Mouse (Mus musculus) cerebellum, adult 11-12 months (tissue): ENCODE data around the gene Apol7c.
"Not testable (repeated sequence)": the region's sequence is repeated elsewhere in the genome, so short reads cannot be mapped to it uniquely, and the experiment has no call there.

ENCODE experiments used
- DNase-seq: peaks from one replicate; pipeline ENCODE4 v3.0.0; 2022

Apol7c gene

DNA sequence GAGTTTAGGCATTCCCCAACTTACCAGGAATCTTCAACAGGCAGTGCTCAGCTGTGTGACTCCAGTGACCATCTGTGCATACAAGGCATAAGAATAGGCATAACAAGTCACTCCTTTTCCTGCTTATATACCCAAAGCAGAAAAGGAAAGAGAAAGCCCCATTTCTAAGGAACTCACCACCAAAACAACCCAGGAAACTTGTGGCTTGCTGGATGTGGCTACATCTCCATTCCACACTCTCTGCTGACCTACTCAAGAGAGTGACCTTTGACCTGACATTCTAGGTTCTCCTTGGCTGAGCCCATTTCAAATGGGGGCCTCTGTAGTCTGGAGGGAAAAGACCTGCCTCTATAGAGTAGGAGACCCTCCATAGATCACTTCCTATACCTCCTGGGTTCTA is at the start of gene Apol7c:
Apol7c (minus strand) TSS at position 101 of the 400 bp plus-strand sequence.
- no peak for DNase-seq

DNA sequence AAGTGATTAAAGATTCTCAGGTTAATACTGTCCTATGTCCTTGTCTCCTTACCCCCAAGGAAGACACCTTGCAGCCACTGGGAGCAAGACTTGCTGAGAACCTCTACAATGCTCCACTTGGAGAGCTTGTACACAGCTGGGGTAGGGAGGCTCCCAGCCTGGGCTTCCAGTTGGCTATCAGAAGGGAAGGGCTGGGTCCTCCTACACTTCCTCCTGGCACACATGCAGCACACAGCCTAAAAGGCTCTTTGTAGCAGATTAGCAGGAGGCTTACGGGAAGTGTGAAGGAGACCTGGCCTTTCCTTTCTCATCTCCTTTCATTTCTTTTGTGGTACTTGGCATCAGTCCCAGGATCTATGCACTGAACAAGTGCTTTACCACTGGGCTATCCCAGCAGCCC is 48.6 kb upstream of the Apol7c start:
- DNase-seq: no peak

DNA sequence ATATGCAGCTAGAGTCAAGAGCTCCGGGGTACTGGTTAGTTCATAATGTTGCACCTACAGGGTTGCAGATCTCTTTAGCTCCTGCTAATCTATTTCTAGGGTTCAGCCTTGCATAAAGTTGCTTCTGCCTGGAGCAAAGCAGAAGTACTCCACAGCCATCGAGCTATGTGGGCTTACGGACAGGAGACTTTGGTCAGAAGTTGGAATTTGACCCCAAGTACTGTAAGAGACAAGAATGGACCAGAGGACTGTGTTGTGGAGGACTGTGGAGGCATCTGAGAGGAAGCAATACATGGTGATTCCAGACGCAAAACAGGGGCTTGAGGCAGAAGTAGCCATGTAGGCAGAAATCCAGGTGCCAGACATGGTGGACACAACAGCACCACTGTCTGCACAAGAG is 46.2 kb upstream of the Apol7c start:
- DNase-seq: no peak

DNA sequence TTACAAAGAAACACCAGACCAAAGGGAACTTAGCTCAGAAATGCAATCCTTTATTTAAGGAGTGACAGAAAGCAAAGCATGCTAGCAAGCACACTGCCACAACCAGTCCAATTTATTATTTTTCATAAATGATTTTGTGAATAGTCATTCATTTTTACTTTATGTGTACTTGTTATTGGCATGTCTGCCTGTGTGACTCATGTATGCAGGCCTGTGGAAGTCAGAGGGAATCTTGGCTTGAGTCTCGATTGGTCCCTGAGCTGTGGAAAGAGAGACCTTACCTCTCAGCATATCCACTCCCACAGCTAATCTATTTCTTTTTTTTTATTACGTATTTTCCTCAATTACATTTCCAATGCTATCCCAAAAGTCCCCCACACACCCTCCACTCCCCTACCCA is 45.7 kb upstream of the Apol7c start:
- DNase-seq: no peak

DNA sequence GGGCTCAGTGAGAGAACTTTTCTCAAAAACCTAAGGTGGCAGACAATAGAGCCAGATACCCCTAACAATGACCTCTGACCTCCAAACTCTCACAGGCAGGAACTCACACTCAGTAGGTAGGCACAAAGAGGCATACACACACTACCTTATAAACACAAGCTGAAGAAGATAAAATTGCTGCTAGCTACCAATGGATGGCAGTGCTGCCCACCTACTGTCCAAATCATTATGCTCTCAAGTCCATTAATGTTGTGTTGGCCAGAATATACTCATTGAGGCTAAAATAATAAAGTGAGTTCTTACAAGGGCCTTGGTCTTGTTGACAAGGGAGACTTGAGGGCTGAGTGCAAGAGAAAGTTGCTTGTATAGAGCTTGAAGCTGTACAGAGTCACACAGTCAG is 30.1 kb upstream of the Apol7c start:
- no peak for DNase-seq

DNA sequence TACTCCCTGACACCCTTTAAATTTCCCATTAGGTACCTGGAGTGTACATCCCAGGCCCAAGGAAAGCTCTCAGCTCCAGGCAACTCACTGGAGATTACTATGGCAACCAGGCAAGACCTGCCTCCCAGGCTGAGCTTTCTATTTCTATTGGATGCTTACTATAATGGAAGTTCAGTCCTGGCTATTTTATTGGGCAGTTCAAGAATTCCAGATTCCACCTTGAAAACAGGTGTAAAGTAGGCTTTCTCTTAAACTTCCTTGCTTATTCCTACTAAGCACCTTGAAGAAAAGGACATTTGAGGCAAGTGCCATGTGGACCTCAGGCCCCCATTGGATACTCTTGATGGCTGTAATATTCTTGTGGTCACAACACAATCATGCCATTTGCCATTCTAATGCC is 28.7 kb upstream of the Apol7c start, which contains the start of gene 1700025B11Rik:
1700025B11Rik (minus strand) TSS at position 101 of the 400 bp plus-strand sequence.
- no peak for DNase-seq

DNA sequence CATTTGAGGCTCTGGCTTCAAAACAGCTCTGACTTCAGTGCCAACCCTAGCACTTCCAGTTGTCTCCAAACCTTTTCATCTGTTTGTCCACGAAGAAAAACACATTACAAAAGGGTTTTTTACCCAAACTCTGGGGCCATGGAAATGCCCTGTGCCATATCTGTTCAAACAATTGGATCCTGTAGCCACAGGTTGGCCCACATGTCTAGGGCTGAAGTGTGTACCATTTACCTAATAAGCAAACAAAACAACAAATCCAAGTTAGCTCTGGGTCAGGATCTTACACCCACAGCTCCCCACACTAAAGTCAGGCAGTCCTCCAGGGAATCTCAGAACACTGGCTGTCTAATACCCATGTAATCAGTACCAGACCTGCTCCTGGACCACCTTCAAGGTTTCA is 6.1 kb upstream of the Apol7c start:
- not testable (repeated sequence) for DNase-seq

DNA sequence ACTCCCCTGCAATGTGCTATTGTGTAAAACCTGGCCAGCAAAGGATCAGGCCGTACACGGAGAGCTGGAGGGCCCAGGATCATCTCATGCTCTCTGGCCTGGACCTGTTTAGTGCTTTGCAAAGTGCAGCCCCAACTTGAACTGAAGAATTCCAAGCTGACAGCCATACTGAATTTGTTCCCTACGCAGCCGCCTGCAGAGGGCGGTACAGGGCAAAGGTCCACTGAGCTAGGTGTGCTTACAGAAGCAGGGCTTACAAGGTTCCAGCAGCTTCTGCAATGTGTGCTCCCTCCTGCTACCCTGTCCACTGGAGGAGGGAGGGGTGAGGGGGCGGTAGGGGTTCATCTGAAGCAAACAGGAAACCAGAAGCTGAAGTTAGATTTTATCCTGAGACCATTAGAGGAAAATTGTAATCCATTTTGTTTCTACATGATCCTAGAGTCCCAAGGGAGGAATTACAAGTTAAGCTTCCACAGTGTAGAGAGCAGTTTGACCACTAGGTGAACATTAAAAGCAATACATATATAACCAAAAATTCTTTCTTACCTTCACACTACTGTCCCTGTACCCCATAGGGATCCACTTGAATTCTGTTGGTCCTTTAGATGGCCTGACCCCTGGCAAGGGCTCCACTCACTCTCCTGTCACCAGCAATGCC is 9.8 kb downstream of the Apol7c start:
- DNase-seq: peak; percentile 5

DNA sequence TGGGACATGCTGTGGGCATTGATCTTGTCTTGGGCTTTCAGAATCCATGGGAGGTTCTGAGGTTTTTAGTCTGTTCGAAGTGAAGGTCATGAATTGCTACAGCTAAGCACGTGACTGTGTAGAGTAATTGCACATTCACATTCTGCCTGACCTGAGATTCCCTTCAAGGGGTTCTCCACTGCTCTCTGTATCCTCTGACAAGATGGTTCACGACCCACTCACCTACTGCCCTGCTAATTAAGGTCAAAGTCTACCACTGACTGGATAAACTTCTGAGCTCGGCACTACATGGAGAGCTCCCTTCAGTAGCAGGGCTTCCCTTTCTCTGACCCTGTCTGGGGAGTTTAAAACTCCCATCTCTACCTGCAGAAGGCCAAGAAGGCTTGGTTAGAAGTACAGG is 12.5 kb downstream of the Apol7c start:
- DNase-seq: not testable (repeated sequence)

DNA sequence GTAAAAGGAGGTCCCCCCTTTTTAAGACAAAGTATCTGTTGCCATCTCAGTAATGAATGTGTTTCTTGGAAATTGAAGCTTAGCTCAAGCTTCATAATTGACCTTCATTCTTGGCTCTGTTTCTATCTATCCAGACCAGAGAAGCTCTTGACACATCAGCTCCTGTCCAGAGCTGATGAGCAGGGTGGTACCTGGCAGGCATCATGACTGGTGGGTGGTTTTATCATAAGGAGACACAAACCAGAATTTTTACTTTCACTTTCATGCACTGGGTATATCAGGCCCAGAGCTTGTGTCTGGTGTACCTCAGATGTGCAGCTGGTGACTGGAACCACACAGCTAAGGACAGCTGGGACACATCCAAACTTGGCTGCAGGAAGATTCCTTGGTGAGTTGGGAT is 25.1 kb downstream of the Apol7c start, which contains the start of gene Apol11a:
Apol11a (plus strand) TSS at position 306 of the 400 bp plus-strand sequence.
- DNase-seq: not testable (repeated sequence)

DNA sequence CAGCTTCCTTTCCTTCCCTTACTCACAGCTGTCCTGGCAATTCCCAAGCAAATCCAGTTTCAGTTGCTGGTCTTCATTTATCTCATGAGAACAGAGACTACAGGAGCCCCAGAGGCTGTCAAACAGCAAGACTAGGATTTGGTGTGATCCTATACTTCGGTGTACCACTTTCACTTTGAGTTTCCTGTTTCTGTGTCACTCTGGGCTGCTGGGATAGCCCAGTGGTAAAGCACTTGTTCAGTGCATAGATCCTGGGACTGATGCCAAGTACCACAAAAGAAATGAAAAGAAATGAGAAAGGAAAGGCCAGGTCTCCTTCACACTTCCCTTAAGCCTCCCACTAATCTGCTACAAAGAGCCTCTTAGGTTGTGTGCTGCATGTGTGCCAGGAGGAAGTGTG is 38.4 kb downstream of the Apol7c start:
- DNase-seq: not testable (repeated sequence)

DNA sequence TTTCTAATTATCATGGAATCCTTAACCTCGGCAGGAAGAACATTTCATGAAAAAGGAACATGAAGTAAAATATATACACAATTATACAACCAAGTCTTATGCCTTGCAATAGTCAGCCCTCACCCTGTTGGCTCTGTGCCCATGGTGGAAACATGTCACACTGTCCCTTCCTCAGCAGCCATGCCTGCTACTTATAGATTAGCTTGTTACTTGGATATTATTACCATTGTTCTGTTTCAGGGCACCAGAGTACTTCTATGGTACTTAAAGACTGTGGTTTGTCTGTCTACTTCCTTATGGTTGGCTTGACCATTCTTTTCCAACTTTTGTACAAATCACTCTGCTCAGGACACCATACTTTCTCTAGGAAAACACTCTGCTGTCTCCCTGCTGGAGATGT is 39.9 kb downstream of the Apol7c start:
- not testable (repeated sequence) for DNase-seq

DNA sequence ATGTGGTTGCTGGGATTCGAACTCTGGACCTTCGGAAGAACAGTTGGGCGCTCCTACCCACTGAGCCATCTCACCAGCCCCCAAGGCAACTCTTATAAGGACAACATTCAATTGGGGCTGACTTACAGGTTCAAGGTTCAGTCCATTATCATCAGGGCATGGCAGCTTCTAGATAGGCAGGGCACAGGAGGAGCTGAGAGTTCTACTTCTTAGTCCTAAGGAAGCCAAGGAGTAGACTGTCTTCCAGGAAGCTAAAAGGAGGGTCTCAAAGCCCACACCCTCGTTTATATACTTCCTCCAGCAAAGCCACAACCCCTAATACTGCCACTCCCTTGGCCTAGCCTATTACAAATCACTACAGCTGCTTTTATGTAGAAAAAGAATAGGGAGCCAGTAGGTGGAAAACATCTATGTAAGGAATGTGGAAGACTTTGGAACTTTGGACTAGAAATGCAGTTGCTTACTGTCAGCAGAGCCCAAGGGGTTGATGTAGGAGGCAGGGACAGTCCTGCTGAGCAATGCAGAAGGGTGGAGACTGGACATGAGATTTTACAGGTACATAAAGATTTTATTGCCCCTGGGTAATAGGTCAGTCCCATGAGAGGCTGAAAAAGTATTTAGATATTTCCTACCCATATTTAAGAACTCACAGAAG is 50.8 kb downstream of the Apol7c start:
- DNase-seq: no peak

DNA sequence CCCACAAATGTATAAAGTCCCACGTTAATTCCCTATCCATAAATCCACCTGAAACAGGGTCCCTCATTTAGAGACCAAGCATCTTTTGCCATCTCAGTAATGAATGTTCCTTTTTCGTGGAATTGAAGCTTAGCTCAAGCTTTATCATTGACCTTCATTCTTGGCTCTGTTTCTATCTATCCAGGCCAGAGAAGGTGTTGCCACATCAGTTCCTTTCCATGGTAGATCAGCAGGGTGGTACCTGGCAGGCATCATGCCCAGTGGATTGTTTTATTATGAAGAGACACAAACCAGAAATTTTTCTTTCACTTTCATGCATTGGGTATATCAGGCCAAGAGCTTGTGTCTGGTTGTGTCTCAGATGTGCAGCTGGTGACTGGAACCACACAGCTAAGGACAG is 56.4 kb downstream of the Apol7c start, which contains the start of gene Apol10a:
Apol10a (plus strand) TSS at position 355 of the 400 bp plus-strand sequence.
- not testable (repeated sequence) for DNase-seq
